Mouse (Mus musculus): ENCODE measurements around the gene Ipo13. TPM values are rescaled to one million over a fixed set of nuclear protein-coding genes. Genes with fewer than 3 reads are reported as not detected.

Ipo13 gene
- polyA plus RNA-seq, 1 experiment = 41.7 TPM

- H3K27me3 ChIP-seq (ENCODE audit: control insufficient read depth, insufficient read depth, low read length) = no peaks in the 10 kb centered on the region
- no peaks in the 10 kb centered on the region for H3K36me3 ChIP-seq (ENCODE audit: control insufficient read depth, insufficient read depth, low read length)
- TF ChIP-seq CTCF (IDR thresholded peaks at IDR 0.05; ENCODE audit: extremely low read depth, insufficient read depth, insufficient read length, insufficient replicate concordance) = no peak
- TF ChIP-seq POLR2A (IDR thresholded peaks at IDR 0.05; ENCODE audit: low read depth, low read length) = no peak
- no peaks in the 10 kb centered on the region for H3K4me1 ChIP-seq (ENCODE audit: control insufficient read depth, insufficient read depth, insufficient read length)
- H3K27ac ChIP-seq (ENCODE audit: insufficient read depth, low read length) = no peak overlapping the region
- 87% methylated on average over 11 of the region's 11 CpGs for WGBS
- no peak overlapping the region for H3K4me3 ChIP-seq (ENCODE audit: extremely low read depth, insufficient read depth, insufficient read length)
- DNase-seq (ENCODE audit: low read depth in 1 of 2, low spot score in 2 of 2) = no peak
Measured at GRCm38 (mm10) chr4:117845316-117845715, 69.5 kb downstream of the Ipo13 start.

Other genes with a start within 250 kb of the Ipo13 start
- 13.9 and 16.4 TPM in 2 replicates for gene Dmap1, start 232.7 kb downstream of the Ipo13 start, polyA plus RNA-seq (2012; rRNA removed)
- not detected in 2 replicates for gene Gm12845, start 190.6 kb downstream of the Ipo13 start, polyA plus RNA-seq (2012; rRNA removed)
- gene Klf17, start 149.4 kb downstream of the Ipo13 start, polyA plus RNA-seq (2012; rRNA removed) = not detected in 2 replicates
- 54.1 and 68.5 TPM in 2 replicates for gene Slc6a9, start 80.5 kb downstream of the Ipo13 start, polyA plus RNA-seq (2012; rRNA removed)
- gene Ccdc24, start 42.4 kb downstream of the Ipo13 start, polyA plus RNA-seq (2012; rRNA removed) = 0.53 and 0.92 TPM in 2 replicates
- gene B4galt2, start 31.5 kb downstream of the Ipo13 start, polyA plus RNA-seq (2012; rRNA removed) = 6.5 and 7.6 TPM in 2 replicates
- gene Atp6v0b, start 27.7 kb downstream of the Ipo13 start, polyA plus RNA-seq (2012; rRNA removed) = 382 and 485 TPM in 2 replicates
- 20.9 and 26.4 TPM in 2 replicates for gene Dph2, start 23.0 kb downstream of the Ipo13 start, polyA plus RNA-seq (2012; rRNA removed)
- gene Artn, start 14.8 kb upstream of the Ipo13 start, polyA plus RNA-seq (2012; rRNA removed) = 0.89 and 1.2 TPM in 2 replicates
- gene St3gal3, start 219.9 kb upstream of the Ipo13 start, polyA plus RNA-seq (2012; rRNA removed) = 8.9 and 12.3 TPM in 2 replicates

Measured in spleen, adult 2 months (tissue).